Mouse (Mus musculus): Measurements from ENCODE around the gene Muc16.

Muc16 gene

GRCm38 (mm10) chr9:18674480-18675154 lies at the start of gene Muc16:
Gene Muc16 (minus strand): TSS chr9:18674530.
- no peak for DNase-seq

GRCm38 (mm10) chr9:18722712-18723099 lies 48.4 kb upstream of the Muc16 start:
- DNase-seq: no peak

GRCm38 (mm10) chr9:18721931-18722711 lies 47.8 kb upstream of the Muc16 start:
- no peak for DNase-seq

- no peak for DNase-seq
Measured at GRCm38 (mm10) chr9:18721011-18721410, 46.7 kb upstream of the Muc16 start.

- no peak for DNase-seq
Measured at GRCm38 (mm10) chr9:18705628-18706027, 31.3 kb upstream of the Muc16 start.

GRCm38 (mm10) chr9:18598366-18598765 lies 76.0 kb downstream of the Muc16 start:
- no peak for DNase-seq

GRCm38 (mm10) chr9:18508098-18508497 lies 166.2 kb downstream of the Muc16 start:
- DNase-seq: no peak

- no peak for DNase-seq
Measured at GRCm38 (mm10) chr9:18478168-18478567, 196.2 kb downstream of the Muc16 start, which contains the start of the genes Zfp558 and Mbd3l1. Gene Zfp558 (minus strand): TSS chr9:18478268. Gene Mbd3l1 (plus strand): TSS chr9:18478359.

- peak; percentile 84 for DNase-seq
Measured at GRCm38 (mm10) chr9:18473324-18474128, 200.8 kb downstream of the Muc16 start.

GRCm38 (mm10) chr9:18468005-18468404 lies 206.3 kb downstream of the Muc16 start:
- DNase-seq: no peak

GRCm38 (mm10) chr9:18467350-18467749 lies 207.0 kb downstream of the Muc16 start:
- no peak for DNase-seq

GRCm38 (mm10) chr9:18456520-18456919 lies 217.8 kb downstream of the Muc16 start:
- DNase-seq: no peak

All from lung, postnatal 10 days (tissue).